Mouse (Mus musculus) spleen, postnatal 14 days (tissue): ENCODE measurements at regions not wholly inside any gene's neighbourhood (a gene's known extent, or its start where the extent isn't known, plus 50 kb on each side); places are given as distances from the start of the nearest gene placed in this dataset.

Experiments used
- DNase-seq, 2 experiments: peaks; one replicate each; pipeline ENCODE4 v3.0.0; 2021 to 2022; ENCODE audit warnings: low spot score in 2 of 2

DNA sequence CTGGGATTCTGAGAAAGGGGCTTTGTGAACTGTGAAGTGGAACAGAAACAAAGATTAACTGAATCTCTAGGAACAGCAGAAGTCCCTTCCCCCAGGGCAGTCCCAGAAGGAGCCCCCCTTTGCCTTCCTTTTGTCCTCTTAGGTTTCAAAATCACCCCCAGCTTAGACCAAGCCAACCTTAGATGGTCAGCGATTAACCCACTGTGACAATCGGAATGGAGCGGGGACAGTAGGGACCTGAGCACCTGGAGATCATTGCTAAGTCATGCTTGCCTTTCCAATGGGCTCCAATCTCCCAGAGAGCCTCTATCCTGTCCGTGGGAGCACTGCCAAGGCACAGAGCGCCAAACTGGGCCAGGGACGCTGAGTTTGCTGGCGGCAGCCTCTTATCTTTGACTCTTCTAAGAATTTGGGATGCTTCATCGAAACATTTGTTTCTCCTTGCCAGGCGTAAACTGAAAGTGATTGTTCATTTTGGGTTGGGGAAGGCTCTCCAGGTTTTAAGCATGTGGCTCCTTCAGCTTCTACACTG lies 165.3 kb upstream of the Ankrd55 start:
- DNase-seq: no peak

DNA sequence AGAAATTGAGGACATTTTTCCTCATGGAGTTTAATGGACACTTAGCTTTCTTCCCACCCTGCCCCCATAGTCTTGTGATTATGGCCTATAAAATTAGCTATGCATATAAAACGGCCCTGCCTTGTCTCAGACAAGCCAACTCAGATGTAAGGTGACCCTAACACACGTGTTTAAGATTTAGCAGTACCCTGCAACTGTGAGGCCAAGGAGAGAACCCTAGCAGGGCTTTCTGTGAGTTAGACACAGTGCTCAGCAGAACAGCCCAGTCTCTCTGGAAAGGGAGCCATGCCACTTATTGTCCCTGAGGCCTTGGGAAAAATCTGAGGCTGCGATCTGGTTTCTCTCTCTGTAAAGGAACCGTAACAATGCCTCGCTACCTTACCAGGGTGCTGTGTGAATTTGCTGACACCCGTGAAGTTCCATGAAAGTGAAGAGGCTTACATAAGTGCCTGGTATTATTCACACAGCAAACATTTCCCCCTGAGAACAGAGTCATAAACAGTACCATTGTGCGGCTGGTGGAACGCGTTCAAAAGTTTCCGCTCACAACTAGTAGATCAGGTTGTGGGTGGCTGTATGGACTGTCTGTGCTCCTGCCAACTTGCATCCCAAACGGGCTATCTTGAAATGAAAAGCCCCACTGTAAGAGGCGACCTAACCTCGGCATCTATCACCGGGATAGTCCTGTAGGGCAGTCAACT lies 162.3 kb upstream of the Ankrd55 start:
- no peak for DNase-seq

DNA sequence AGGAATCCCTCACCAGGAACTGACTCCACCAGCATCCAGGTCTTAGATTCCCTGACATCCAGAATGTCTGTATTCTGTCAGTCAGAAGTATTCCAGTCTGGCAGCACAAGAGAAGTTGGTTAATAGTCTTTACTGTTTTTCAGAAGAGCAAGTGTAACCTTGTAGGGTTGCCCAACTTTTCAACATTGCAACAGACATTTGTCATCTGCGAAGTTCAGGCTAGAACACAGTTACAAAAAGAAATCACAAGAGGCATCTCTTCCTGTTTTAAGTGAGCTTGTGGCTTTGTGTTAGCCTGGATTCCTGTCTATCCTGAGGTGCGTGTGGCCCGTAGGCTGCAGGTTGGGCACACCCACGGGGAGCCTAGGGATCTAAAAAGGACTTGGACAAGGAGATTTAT lies 158.0 kb upstream of the Ankrd55 start:
- no peak for DNase-seq

DNA sequence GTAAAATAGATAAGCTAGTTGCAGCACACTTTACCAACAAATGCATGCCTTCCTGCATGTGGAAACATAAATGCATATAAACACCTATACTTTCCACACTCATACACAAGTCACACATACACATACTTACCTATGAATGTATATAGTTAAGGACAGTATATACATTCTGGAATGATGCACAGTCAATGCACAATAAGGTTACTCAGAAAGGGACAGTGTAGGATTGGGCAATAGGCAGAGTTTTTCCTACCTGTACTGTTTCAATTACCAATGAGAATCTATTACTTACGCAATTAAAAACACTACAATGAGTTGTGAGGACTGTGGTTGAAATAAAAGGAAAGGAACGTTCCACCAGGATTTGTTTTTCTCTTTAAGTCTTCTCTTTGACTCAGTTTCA lies 157.5 kb upstream of the Ankrd55 start:
- DNase-seq: no peak

DNA sequence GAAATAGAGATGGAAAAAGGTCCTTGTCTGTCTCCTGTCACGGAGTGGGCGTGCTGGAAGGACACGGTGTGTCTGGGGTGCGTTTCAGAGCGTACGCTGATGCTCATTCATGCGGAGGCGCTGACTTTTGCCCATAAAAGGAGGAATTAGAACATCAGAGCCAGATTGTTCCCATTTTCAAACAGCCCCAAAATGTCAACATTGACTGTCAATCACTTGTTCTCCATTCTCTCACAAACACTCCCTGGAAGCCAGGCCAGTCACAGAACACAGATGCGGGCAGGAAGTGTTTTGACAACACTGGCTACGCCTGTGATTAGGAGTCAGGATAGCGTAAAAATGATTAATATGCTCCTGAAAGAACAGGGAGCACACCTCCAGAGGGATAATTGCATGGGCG lies 157.1 kb upstream of the Ankrd55 start:
- DNase-seq: no peak

DNA sequence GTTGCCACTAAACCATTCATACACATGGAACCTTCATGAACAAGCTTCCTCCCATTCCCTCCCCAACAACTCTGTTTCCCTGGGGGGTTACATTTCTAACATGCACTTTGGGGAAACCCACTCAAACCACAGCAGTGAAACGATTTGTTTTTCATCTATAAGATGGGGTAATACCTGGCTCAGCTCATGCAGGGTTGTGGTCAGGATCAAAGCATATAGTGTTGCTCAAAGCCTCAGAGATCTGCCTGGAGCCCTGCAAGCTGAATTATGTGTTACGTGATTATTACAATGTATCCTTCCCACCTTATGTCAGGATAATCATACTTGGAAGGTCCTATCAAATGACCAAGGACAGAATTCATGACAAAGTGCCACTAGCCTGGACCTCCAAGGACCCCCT lies 154.5 kb upstream of the Ankrd55 start:
- DNase-seq: no peak

DNA sequence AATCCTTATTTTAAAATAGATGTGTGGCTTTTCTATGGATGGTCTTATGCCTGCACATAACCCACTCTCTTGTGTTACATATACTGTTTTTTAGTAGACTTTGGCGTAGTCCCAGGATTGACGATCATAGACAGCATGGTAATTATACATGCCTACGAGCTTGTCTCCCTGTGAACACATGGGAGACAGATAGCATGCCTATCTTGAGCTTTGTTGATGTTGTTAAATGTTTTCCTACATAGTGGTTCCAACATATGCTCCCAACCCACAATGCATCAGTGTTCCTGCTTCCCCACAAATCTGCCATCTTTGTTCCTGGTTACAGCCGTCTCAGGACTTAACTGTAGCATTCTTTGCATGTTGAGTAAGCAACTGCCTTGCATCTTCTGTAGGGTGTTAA lies 153.6 kb upstream of the Ankrd55 start:
- no peak for DNase-seq

DNA sequence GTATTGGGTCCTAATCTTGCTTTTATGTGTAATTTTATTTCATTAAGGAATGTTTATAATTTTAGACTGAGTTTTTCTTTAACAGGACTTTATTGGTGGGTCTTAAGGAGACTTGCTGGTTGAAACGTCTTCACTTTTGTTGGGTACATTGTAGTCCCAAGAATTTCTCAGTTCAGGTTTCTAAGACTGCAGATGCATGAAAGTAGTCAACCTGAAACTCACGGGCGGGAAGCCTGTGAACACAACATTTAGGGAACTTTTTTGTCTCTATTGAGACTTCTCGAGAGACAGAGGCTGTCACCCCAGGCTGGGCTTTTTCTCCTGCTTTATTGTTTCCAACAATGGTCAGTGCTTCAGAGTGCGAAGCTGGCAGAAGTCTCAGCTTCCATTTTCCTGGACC lies 152.5 kb upstream of the Ankrd55 start:
- DNase-seq: no peak

DNA sequence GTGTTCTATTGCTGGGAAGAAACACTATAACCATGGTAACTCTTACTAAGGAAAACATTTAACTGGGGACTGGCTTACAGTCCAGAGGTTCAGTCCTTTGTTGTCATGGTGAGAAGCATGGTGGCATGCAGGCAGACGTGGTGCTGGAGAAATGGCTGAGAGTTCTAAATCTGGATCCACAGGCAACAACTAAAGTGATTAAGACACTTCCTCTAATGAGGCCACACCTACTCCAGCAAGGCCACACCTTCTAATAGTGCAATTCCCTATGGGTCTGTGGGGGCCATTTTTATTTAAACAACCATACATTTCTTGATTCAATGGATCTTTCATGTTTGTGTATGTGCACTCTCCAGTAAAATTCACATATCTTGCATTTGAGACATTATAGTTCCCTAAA lies 151.4 kb upstream of the Ankrd55 start:
- DNase-seq: no peak

DNA sequence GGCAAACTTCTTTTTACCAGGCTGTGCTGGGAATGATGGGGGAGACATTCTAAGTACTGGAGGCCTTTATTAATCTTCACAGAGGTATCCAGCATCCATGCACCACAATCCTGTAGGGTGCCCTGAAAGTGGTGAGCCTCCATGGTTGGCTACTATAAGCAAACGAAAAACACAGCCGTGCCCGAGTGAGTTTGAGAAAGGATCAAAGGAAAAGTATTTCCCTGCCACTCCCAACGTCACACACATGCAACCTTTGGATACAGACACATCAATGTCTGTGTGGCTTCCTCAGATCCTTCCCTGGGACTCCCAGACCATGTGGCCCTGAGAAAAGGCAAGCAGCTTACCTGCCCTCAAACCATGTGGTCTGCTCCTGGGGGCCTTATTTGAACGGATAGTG lies 147.4 kb upstream of the Ankrd55 start:
- DNase-seq: no peak

DNA sequence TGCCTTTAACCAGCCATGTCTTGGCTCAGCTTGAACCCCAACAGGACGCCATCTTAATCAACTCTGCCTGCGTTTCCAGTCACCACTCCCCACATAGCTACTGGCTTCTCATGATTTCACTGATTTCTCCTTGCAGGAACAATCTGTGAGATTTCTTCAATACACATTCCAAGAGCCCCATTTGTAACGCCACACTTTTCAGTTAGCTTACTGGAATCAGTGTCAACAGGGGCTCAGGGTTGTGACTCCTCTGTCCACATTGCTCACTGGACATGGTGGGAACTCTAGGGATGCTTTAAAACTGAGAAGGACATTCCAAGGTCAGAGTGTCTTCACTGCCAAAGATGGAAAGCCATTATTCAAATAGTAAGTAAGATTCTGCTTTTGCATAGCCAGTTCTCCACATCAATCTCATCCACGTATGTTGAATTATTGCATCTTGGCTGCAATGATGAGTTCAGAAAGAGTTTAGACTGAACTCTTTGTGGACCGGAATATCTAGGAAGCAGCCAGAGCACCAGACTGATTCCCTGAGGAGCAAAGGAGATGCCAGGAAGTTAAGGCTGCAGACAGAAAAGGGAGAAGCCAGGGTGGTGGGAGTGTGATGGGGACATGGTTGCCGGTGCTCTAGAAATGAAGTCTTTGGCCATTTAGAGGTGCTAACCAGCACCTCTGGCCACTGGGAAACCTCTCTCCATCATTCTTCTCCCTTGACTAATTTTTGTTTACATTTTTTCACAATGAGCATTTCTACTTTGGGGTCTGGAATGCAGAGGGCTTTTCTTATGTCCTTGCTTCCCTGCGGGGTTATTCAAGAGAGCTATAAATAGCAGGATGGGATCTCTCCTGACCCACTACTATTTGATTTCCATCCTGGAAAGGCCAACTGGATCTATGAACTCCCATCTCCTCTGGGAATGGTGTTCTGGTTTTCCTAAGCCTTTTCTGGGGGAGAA lies 143.6 kb upstream of the Ankrd55 start:
- no peak for DNase-seq

DNA sequence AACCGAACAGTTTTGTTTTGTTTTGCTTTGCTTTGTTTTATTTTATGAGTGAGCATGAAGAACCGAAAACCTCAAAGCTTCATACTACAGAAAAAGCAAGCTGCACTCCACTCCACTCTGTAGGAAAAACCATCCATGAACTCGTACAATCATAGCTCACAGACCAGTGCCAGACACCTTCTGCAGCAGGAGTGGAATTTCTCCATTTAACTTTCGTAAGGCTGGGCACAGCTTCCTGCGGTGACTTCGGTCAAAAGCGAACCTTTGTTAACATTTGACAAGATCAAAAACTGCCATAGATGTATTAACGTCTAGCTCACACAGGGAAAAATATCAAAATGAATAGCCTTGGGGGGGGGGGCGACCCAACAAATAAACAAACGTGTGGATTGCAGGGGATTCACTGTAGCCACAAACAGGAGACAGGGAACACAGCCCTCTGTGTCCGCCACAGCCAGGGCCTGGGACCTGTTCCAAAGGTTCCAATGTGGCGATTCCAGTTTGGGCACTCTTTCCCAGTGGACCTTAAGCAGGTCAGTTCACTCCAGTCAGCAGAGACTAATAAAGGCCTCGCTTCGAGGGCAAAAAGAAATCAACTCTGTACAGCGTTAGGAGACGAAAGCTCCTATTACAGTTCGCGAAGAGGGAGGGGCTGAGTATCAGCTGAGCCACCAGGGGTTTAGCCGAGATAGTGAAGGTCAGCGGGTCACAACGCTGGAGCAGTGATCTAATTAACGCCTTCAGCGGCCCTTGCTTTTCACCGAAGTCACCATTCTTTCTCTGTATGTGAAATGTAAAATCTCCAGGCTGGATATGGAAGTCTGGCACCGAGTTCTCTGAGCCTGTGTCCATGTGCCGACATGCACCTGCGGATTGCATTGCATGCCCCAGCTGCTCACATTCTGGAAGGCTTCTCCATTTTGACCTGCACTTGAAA lies 135.4 kb upstream of the Ankrd55 start:
- no peak for DNase-seq

DNA sequence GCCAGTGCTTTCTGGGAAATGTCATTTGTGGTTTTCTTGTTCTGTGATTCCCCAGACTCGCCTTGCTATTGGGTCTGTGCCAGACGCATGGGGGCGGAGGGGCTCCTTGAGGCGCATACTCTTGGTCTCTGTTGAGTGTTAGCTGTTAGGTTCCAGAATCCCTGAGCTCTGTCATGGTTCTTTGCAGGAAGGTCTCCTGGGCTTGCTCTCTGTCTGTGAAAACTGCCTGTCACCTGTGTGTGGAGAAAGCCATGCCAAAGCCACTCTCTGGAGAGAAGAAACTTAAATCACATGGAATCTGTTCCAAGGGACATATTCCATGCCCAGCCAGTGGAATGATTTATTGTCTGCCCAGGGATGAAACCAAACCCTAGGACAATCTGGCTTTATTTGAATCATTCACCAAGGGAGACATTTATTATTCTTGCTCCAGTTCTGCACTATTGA lies 134.5 kb upstream of the Ankrd55 start:
- no peak for DNase-seq

DNA sequence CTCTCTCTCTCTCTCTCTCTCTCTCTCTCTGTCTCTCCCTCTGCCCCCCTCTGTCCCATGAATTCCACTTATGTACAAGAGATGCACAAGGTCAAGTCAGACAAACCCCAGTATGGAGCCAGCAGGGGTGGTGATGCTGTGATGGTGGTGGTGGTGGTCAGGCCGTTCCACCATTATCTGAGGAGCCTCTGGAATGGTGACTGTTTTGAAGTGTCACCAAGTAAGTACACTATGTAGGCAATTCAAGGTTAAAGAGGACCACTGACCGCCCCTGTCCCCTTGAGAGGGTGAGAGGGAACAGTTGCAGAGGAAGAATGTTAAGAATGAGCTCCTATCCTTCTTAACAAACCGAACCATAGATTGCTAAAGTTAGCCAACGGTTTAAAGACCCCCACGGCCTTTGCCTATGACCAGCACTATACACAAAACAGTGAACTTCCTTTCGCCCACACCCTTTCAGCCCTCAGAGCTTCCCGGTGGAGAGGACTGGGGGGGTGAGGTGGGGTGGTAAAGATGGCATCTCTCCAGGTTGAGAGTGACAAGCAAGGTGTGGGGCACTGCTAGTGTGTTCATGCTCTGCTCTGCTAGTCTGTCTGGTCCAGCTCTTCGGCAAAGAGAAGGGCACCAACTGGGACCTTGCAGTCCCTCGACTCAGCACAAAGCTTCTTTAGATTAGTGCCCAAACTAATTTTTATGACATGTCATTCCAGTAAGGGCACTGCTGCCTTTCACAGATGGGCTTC lies 128.7 kb upstream of the Ankrd55 start:
- DNase-seq: no peak

DNA sequence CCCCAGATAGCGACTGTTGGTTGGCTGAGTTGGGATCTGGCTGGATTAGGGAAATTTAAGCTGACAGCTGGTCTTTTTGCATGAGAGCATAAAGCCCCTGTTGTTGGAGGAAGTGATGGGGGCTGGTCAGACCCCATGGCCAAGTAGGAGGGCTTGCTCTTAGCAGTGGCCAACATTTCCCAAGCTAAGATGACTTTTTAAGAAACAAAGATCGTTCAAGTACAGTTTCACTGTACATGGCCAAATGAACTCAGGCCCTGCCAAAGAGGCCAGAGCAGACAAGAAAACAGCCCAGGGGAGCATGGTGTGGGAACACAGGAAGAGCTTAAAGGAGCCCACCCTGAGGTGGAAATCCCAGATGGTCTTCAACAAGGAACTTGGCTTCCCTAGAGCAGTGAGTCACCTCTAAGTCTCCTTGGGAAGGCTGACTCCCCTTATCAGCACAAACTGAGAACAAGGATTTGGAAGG lies 128.0 kb upstream of the Ankrd55 start:
- no peak for DNase-seq

DNA sequence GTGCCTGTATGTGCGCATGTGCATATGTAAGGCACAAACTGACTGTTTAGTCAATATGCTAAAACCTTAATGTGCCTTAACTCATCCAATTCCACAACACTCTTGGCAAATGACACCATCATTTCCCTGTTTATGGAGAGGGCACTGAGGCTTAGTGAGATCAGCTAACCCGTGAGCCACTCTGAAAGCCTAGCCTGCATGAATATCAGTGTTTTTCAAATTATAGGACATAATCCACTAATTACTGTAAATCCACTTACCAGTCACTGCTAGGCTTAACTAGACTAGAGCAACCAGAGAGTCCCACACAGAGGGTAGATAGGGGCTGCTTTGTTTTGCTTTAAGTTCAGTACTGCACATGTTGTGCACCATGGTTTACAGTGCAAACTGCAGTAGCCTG lies 127.5 kb upstream of the Ankrd55 start:
- DNase-seq: no peak

DNA sequence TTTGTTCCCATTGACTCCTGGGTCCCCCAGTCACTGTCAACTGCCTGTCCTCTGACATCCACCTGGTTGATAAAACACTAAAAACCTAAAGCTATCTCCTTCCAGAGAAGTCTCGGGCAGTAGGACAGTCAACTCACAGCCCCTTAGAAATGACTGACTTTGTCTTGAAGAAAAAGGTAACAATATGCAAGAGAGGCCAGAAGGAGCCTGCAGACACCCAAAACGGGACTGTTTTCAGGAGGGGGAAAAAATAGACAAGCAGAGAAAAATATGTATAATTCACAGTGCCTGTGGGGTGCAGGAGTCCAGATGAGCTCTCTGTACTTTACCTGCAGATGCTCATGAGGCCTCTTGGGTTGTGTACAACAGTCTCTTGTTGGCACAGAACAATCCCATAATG lies 126.4 kb upstream of the Ankrd55 start:
- DNase-seq: no peak

DNA sequence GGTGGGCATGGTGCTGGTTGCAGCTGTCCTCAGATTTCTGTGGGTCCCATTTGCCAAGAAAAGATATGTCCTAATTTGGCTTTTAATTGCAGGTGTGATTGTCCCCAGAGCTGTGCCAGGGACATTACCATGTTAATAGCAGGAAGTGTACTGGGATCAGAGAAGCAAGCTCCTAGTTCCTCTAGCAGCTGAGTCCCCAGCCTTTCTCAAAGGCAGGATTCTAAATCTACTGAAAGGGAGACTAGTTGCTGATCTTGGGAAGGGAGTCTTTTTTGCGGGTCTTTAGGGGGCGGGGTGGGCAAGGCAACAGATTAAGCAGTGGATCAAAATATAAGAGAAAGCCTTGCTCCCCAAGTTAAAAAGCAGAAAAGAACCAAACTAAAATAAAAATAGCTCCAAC lies 122.3 kb upstream of the Ankrd55 start:
- no peak for DNase-seq

DNA sequence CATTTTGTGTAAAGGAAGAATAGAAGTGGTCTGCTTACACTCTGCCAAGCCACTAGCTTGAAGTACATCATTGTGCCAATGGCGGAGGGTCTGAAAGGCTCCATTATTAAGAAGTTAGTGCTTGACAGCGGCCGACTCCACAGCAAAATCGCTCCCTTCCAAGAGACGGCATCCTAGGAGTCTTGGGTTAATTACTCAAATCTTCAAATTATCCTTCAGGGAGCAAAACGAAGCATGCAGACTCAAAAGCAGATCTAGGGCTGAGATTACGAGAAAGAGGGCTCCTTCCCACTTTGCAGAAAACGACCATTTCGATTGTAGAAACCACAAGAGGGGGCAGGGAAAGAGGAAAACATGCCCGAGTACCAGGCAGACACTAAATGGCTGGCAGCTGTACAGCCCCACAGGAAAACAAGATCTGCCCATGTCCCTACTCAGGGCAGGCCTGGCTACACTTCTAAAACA lies 121.9 kb upstream of the Ankrd55 start:
- DNase-seq: no peak

DNA sequence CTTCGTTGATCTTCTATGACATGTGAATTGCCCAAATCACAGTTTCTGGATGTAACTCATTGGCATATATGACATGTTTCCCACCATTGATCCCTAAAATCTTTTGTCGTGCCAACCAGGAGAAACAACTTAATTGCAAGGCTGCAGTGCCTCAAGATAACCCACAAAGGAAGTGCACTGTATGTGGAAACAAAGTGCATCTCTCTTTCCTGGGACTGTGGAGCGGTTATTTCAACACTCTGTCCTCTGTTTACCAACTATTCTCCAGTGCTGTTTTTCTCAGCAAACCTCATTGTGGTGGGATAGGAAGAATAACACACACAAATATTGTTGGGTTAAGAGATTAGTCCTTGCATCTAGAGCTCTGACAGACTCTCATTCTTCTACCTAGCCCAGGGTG lies 119.8 kb upstream of the Ankrd55 start:
- DNase-seq: no peak

DNA sequence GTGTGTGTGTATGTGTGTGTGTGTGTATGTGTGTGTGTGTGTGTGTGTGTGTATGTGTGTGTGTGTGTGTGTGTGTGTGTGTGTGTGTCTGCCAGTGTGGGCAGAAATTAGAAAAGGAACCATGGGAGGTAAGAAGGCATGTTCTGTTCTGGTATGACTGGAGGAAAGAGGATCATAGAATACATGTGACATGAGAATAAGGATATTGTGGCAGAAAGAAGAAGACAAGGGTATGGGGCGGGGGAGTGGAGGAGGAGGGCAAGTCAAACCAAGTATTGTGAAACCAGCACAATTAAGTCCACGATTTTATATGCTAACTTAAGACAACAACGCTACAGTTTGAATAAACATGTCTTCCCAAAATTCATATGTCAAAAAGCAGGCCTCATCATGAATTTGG lies 117.4 kb upstream of the Ankrd55 start:
- no peak for DNase-seq
